Mouse (Mus musculus) stomach, embryonic 14.5 days (tissue): ENCODE results near the gene Ttc22. TPM values are rescaled to one million over a fixed set of nuclear protein-coding genes. Genes with fewer than 3 reads are reported as not detected.

ENCODE experiments used
- ATAC-seq: fragments of 200-750 bp; cut with Nextera tagmentation; 2 replicates; pipeline ENCODE4 v1.8.0; 2017; ENCODE audit warnings: low read depth, moderate TSS enrichment; ENCODE audit not compliant: insufficient number of reproducible peaks, insufficient read depth, low FRiP score
- H3K27ac ChIP-seq: fragments of 300-500 bp; sonication (generic); 2 replicates; pipeline ENCODE4 v1.5.1; 2014; ENCODE audit warnings: mild to moderate bottlenecking, low read length, moderate library complexity, mixed read lengths
- H3K27me3 ChIP-seq: fragments of 300-500 bp; sonication (generic); 2 replicates; pipeline ENCODE4 v1.6.1; 2014; ENCODE audit warnings: low read length, control low read depth, mixed read lengths; ENCODE audit not compliant: control insufficient read depth, insufficient read depth
- H3K36me3 ChIP-seq: fragments of 300-500 bp; sonication (generic); 2 replicates; pipeline ENCODE4 v1.6.1; 2014; ENCODE audit warnings: mild to moderate bottlenecking, control low read depth, low read length, moderate library complexity, mixed read lengths; ENCODE audit not compliant: control insufficient read depth, insufficient read depth
- H3K4me1 ChIP-seq: fragments of 300-500 bp; sonication (generic); 2 replicates; pipeline ENCODE4 v1.6.1; 2014; ENCODE audit warnings: low read length, control low read depth, mixed read lengths; ENCODE audit not compliant: control insufficient read depth, insufficient read depth
- H3K4me2 ChIP-seq: fragments of 300-500 bp; sonication (generic); replicated peaks from 2 replicates; pipeline ENCODE4 v1.6.1; 2014; ENCODE audit warnings: low read depth, low read length, control low read depth
- H3K4me3 ChIP-seq: fragments of 300-500 bp; sonication (generic); 2 replicates; pipeline ENCODE4 v1.5.1; 2014; ENCODE audit warnings: low read depth, low read length, control low read depth
- H3K9ac ChIP-seq: fragments of 300-500 bp; sonication (generic); replicated peaks from 2 replicates; pipeline ENCODE4 v1.6.1; 2014; ENCODE audit warnings: low read depth, mild to moderate bottlenecking, control low read depth, low read length, moderate library complexity, mixed read lengths
- H3K9me3 ChIP-seq: fragments of 300-500 bp; sonication (generic); 2 replicates; pipeline ENCODE4 v1.6.1; 2016; ENCODE audit warnings: low read depth, low read length, control low read depth; ENCODE audit not compliant: control insufficient read depth
- WGBS: fragments of 180-500 bp; shearing (Covaris S2); extraction: QIAGEN DNeasy Blood & Tissue Kit; methylation state at CpG from one replicate; pipeline ENCODE4 v1.1.7; 2014; 5-methylcytosine and 5-hydroxymethylcytosine counted together
- polyA plus RNA-seq: library from polyadenylated mRNA; unstranded; fragments of >200 nt; fragmentation: Nextera tagmentation; extraction: Ambion mirVana; gene quantifications from 2 replicates; pipeline ENCODE4 v1.2.1, GENCODE M21; 2014

The Ttc22 gene
- polyA plus RNA-seq, 1 experiment from 2014 or later = 2.7 TPM

- no peak overlapping the region for H3K4me3 ChIP-seq
- no peak overlapping the region for H3K9ac ChIP-seq
- peaks cover 32% of the 10 kb centered on the region; the same call in 1 of the 2 replicates for H3K4me1 ChIP-seq
- no peak overlapping the region for H3K4me2 ChIP-seq
- H3K27me3 ChIP-seq = no peaks in the 10 kb centered on the region
- H3K27ac ChIP-seq = peak overlapping the region; percentile 87; the same call in 1 of the 2 replicates
- no peak for ATAC-seq
- H3K36me3 ChIP-seq = no peaks in the 10 kb centered on the region
- WGBS = 0% methylated on average over 1 of the region's 3 CpGs
- H3K9me3 ChIP-seq = no peaks in the 10 kb centered on the region
These were observed 10.1 kb downstream of the Ttc22 start for GRCm38 (mm10) chr4:106632313-106632712.

GRCm38 (mm10) chr4:106633281-106634085, 11.3 kb downstream of the Ttc22 start:
- H3K27ac ChIP-seq = peak overlapping the region; percentile 87
- peak; percentile 21; the same call in 1 of the 2 replicates for ATAC-seq
- H3K4me2 ChIP-seq = no peak overlapping the region
- H3K9me3 ChIP-seq = no peaks in the 10 kb centered on the region
- no peak overlapping the region for H3K9ac ChIP-seq
- H3K36me3 ChIP-seq = no peaks in the 10 kb centered on the region
- peaks cover 32% of the 10 kb centered on the region; the same call in 1 of the 2 replicates for H3K4me1 ChIP-seq
- H3K4me3 ChIP-seq = no peak overlapping the region
- H3K27me3 ChIP-seq = no peaks in the 10 kb centered on the region
- 25% methylated on average over 8 of the region's 8 CpGs for WGBS

- H3K9ac ChIP-seq = no peak overlapping the region
- peak overlapping the region; percentile 87 for H3K27ac ChIP-seq
- H3K4me2 ChIP-seq = no peak overlapping the region
- no peak overlapping the region for H3K4me3 ChIP-seq
- 45% methylated on average over 9 of the region's 9 CpGs for WGBS
- peaks cover 29% of the 10 kb centered on the region; the same call in 1 of the 2 replicates for H3K4me1 ChIP-seq
- no peaks in the 10 kb centered on the region for H3K9me3 ChIP-seq
- H3K36me3 ChIP-seq = no peaks in the 10 kb centered on the region
- no peaks in the 10 kb centered on the region for H3K27me3 ChIP-seq
- ATAC-seq = no peak
These were observed 11.9 kb downstream of the Ttc22 start for GRCm38 (mm10) chr4:106634086-106634479.

GRCm38 (mm10) chr4:106643483-106644217, 21.4 kb downstream of the Ttc22 start:
- Histone ChIP-seq H3K4me2 (no peak overlapping the region; the same call in 1 of the 2 replicates), H3K9ac (no peak overlapping the region), H3K4me3 (no peak overlapping the region), H3K36me3 (no peaks in the 10 kb centered on the region), H3K27me3 (no peaks in the 10 kb centered on the region), H3K9me3 (no peaks in the 10 kb centered on the region), H3K4me1 (peaks cover 13% of the 10 kb centered on the region), H3K27ac (peak overlapping the region; percentile 71; the same call in 1 of the 2 replicates)
- ATAC-seq = peak; percentile 54; the same call in 1 of the 2 replicates
- 7% methylated on average over 8 of the region's 8 CpGs for WGBS

GRCm38 (mm10) chr4:106644218-106644610, 22.0 kb downstream of the Ttc22 start:
- 59% methylated on average over 6 of the region's 6 CpGs for WGBS
- no peak overlapping the region for H3K9ac ChIP-seq
- H3K27ac ChIP-seq = peak overlapping the region; percentile 71; the same call in 1 of the 2 replicates

GRCm38 (mm10) chr4:106645797-106646196, 23.6 kb downstream of the Ttc22 start:
- Histone ChIP-seq H3K27ac (no peak overlapping the region), H3K27me3 (no peaks in the 10 kb centered on the region), H3K4me3 (no peak overlapping the region), H3K4me1 (peaks cover 13% of the 10 kb centered on the region), H3K4me2 (no peak overlapping the region), H3K36me3 (no peaks in the 10 kb centered on the region), H3K9me3 (no peaks in the 10 kb centered on the region), H3K9ac (no peak overlapping the region)
- 73% methylated on average over 5 of the region's 5 CpGs for whole genome bisulfite sequencing
- no peak for ATAC-seq

More at GRCm38 (mm10) chr4:106644218-106644610, 22.0 kb downstream of the Ttc22 start:
- ATAC-seq = 0 out of 2 replicates have a peak, but pooled peaks have one; percentile 3
- no peaks in the 10 kb centered on the region for H3K27me3 ChIP-seq
- no peak overlapping the region for H3K4me3 ChIP-seq
- H3K4me2 ChIP-seq = no peak overlapping the region
- no peaks in the 10 kb centered on the region for H3K36me3 ChIP-seq
- no peaks in the 10 kb centered on the region for H3K9me3 ChIP-seq
- peaks cover 13% of the 10 kb centered on the region for H3K4me1 ChIP-seq

GRCm38 (mm10) chr4:106647137-106647536, 24.9 kb downstream of the Ttc22 start:
- Histone ChIP-seq H3K4me3 (no peak overlapping the region), H3K9me3 (no peaks in the 10 kb centered on the region), H3K27ac (no peak overlapping the region), H3K4me1 (peaks cover 20% of the 10 kb centered on the region), H3K9ac (no peak overlapping the region), H3K27me3 (no peaks in the 10 kb centered on the region), H3K4me2 (no peak overlapping the region), H3K36me3 (no peaks in the 10 kb centered on the region)
- WGBS = 86% methylated on average over 6 of the region's 6 CpGs
- no peak for ATAC-seq

- ATAC-seq = peak; percentile 97
- no peaks in the 10 kb centered on the region for H3K9me3 ChIP-seq
- 3% methylated on average over 40 of the region's 40 CpGs for WGBS
- peak within 1 kb of the TSS; percentile 65 for H3K4me3 ChIP-seq
- peaks cover 7% of the 10 kb centered on the region; the same call in 1 of the 2 replicates for H3K4me1 ChIP-seq
- H3K4me2 ChIP-seq = peak within 1 kb of the TSS; percentile 91
- no peaks in the 10 kb centered on the region for H3K27me3 ChIP-seq
- H3K36me3 ChIP-seq = peaks cover 12% of the 10 kb centered on the region; the same call in 1 of the 2 replicates
- H3K9ac ChIP-seq = peak within 1 kb of the TSS; percentile 78
- peak within 1 kb of the TSS; percentile 73; the same call in 1 of the 2 replicates for H3K27ac ChIP-seq
These were observed 28.7 kb downstream of the Ttc22 start, which contains the start of gene Pars2 for GRCm38 (mm10) chr4:106650833-106651527. Gene Pars2, plus strand, starts transcription at chr4:106651069.
